Mouse (Mus musculus) kidney, embryonic 16.5 days (tissue): ENCODE data around the gene Cxcl17. TPM values are rescaled to one million over a fixed set of nuclear protein-coding genes. Genes with fewer than 3 reads are reported as not detected.
"Not testable (repeated sequence)": the region's sequence is repeated elsewhere in the genome, so short reads cannot be mapped to it uniquely, and the experiment has no call there.

Experiments used
- ATAC-seq: fragments of 200-750 bp; cut with Nextera tagmentation; 2 replicates; pipeline ENCODE4 v1.8.0; 2017; ENCODE audit warnings: moderate TSS enrichment; ENCODE audit not compliant: low FRiP score, low TSS enrichment
- H3K27ac ChIP-seq: fragments of 300-500 bp; sonication (generic); 2 replicates; pipeline ENCODE4 v1.5.1; 2014; ENCODE audit warnings: low read length
- H3K27me3 ChIP-seq: fragments of 300-500 bp; sonication (generic); 2 replicates; pipeline ENCODE4 v1.6.1; 2014; ENCODE audit warnings: low read length, control low read depth, mixed read lengths; ENCODE audit not compliant: insufficient read depth
- H3K36me3 ChIP-seq: fragments of 300-500 bp; sonication (generic); 2 replicates; pipeline ENCODE4 v1.6.1; 2014; ENCODE audit warnings: low read length, control low read depth, mixed read lengths; ENCODE audit not compliant: insufficient read depth
- H3K4me1 ChIP-seq: fragments of 300-500 bp; sonication (generic); 2 replicates; pipeline ENCODE4 v1.6.1; 2014; ENCODE audit warnings: low read length, control low read depth, mixed read lengths; ENCODE audit not compliant: insufficient read depth
- H3K4me2 ChIP-seq: fragments of 300-500 bp; sonication (generic); replicated peaks from 2 replicates; pipeline ENCODE4 v1.6.1; 2014; ENCODE audit warnings: low read depth, low read length
- H3K4me3 ChIP-seq: fragments of 300-500 bp; sonication (generic); 2 replicates; pipeline ENCODE4 v1.5.1; 2014; ENCODE audit warnings: mild to moderate bottlenecking, low read length
- H3K9ac ChIP-seq: fragments of 300-500 bp; sonication (generic); replicated peaks from 2 replicates; pipeline ENCODE4 v1.6.1; 2014; ENCODE audit warnings: low read length
- H3K9me3 ChIP-seq: fragments of 300-500 bp; sonication (generic); 2 replicates; pipeline ENCODE4 v1.6.1; 2016; ENCODE audit warnings: low read length, control low read depth
- WGBS: fragments of 180-500 bp; shearing (Covaris S2); extraction: QIAGEN DNeasy Blood & Tissue Kit; methylation state at CpG from one replicate; pipeline ENCODE4 v1.1.7; 2014; 5-methylcytosine and 5-hydroxymethylcytosine counted together
- polyA plus RNA-seq: library from polyadenylated mRNA; unstranded; fragments of >200 nt; fragmentation: Nextera tagmentation; extraction: Ambion mirVana; gene quantifications from 2 replicates; pipeline ENCODE4 v1.2.1, GENCODE M21; 2015

Cxcl17 gene
- 0.65 and 1.0 TPM in 2 replicates for polyA plus RNA-seq

DNA sequence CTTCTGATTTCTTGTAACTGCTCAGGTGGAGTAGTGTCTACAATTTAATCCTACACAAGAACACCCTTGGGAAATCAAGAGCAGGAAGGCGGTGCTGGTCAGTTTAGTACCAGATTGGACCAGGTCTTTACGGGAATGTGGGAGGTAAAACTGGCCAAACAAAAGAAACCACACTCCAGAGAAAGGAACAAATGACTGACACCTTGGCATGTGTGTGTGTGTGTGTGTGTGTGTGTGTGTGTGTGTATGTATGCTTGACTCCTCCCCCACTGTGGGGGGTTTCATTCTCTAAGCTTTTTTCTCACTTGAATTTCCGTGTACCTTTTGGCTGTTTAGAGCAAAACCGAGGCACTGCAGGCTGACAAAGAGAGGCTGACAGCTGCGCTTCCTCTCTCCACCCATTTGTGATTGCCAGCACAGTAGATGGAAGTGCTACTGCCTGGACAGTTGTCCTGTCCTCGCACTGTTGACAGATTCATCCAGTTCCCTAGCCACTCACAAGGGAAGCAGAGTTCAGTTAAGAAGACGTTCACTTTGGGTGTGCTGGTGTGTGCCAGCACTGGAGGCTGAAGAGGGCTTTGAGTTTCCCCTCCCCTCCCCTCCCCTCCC is at the start of gene Cxcl17:
Gene Cxcl17, minus strand, starts transcription at position 54 of the 609 bp plus-strand sequence.
- H3K9ac ChIP-seq = no peak within 1 kb of the TSS
- no peaks in the 10 kb centered on the region for H3K36me3 ChIP-seq
- H3K4me3 ChIP-seq = no peak within 1 kb of the TSS
- H3K27me3 ChIP-seq = no peaks in the 10 kb centered on the region
- no peak within 1 kb of the TSS for H3K27ac ChIP-seq
- ATAC-seq = no peak
- no peak within 1 kb of the TSS for H3K4me2 ChIP-seq
- no peaks in the 10 kb centered on the region for H3K9me3 ChIP-seq
- WGBS = 47% methylated on average over 7 of the region's 7 CpGs
- no peaks in the 10 kb centered on the region for H3K4me1 ChIP-seq

DNA sequence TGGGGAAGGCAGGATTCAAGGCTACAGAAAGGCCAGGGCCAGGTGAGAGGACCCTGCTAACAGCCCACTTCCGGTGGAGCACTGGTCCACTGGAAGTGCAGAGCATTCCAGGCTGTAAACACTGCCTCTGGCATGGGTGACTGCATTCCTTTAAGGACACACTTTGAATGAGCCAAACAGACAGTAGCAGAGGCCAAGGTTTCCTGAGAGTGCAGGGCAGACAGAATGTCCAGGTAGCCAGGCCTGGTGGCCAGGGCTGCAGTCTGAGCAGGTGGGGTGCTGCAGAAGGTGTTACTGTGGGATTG is 49.3 kb upstream of the Cxcl17 start:
- H3K9ac ChIP-seq, H3K27me3 ChIP-seq, H3K27ac ChIP-seq, H3K4me3 ChIP-seq, H3K36me3 ChIP-seq, H3K4me2 ChIP-seq, H3K4me1 ChIP-seq, H3K9me3 ChIP-seq: not testable (repeated sequence)
- 0 out of 2 replicates have a peak, but pooled peaks have one; percentile 19 for ATAC-seq
- no CpG with 5 or more reads among the region's 1 CpGs for WGBS

DNA sequence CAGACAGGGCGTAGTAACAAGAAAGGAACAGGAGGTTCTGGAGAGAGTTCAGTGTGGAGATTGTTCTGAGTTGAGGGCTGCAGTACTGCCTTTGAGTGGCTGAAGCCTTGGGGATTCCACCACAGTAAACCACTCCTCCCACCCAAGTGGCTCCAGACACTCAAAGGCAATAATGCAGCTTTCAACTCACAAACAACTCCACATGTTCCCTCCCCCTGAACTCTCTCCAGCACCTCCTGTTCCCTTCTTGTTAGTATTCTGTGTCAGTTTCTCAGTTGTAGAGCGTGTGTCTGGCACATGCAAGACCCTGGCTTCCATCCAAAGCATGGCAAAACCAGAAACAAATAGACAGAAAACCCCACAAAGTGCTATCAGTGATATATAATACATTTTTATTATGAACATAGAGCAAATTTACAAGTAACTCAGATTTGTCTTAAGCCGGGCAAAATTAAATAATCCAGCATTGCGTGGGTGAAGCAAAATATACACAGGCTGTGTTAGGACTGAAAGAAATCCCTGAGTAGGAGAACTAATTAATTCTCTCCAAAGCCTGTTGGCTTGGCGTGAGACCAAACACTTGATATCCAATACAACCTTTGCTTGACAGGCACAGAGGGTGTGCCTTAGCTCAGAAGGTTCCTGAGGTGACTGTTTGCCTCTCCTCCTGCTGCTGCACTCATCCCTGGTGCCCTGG is 48.8 kb upstream of the Cxcl17 start:
- H3K27me3 ChIP-seq, H3K27ac ChIP-seq, H3K4me1 ChIP-seq, ATAC-seq, H3K36me3 ChIP-seq, H3K9me3 ChIP-seq, H3K4me3 ChIP-seq, H3K4me2 ChIP-seq, H3K9ac ChIP-seq: not testable (repeated sequence)
- WGBS = 67% methylated on average over 4 of the region's 5 CpGs

DNA sequence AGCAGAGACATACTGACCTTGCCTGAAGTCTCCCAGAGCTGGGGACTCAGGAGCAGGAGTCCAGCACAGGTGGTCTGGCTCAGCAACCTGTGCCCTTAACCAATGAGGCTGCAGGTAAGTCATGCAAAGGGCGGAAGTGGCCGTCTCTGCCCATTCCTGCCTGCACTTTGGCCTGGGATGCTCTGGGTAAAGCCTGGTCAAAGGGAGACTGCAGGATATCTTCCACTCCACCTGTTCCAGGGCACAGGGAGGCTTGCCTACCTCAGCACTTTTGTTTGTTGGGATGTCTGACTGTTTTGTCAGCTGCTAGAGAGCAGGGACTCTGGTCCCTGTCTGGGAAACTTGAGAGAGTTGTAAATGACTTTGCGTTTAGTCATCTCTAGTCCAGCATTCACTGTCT is 39.4 kb upstream of the Cxcl17 start:
- Histone ChIP-seq H3K9me3 (no peaks in the 10 kb centered on the region), H3K4me3 (no peak overlapping the region), H3K36me3 (no peaks in the 10 kb centered on the region), H3K4me1 (peaks cover 8% of the 10 kb centered on the region; the same call in 1 of the 2 replicates), H3K4me2 (no peak overlapping the region), H3K27me3 (no peaks in the 10 kb centered on the region), H3K9ac (no peak overlapping the region), H3K27ac (no peak overlapping the region)
- no peak for ATAC-seq
- WGBS = 50% methylated on average over 3 of the region's 3 CpGs

DNA sequence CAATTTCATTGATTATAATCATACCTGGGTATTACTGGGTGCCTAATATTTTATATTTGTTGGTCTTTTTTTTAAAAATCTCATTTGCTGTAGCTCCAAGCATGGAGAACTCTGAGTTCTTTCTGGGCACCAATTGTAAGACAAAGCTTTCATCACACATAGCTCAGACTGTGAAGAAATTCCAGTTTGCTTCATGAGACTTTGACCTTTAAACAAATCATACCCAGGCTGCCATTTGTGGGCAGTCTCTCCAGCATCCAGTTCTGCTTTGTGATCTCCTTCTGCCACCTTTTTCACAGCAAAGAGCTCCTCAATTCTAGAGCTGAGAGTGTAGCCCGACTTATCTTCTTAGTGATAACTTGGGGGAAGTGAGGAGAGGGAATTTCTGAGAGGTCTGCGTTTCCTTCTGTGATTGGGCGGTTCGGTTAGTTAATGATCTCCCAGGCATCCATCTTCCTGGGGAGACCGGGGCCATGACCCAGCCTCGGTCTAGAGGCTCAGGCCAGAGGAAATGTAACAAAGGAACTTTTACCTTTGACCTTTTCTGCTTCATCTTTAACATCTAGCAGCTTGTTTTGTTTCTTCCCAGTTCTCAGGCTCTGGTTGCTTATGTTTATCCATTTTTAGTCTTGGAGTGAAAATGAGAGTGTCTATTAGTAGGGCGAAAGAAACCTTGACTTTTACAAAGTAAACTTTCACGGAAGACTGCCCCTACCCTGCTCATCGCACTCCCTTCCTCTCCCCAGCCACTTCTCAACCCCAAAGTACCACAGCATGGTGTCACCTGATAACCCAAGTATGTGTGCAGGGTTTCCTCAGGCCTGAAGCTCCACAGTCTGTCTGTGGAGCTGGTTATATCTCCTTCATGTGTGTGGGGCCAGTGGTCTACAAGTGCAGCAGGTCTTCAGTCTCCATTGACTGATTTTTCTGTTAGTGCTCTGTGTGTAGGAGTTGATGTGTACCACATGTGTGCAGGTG is 37.5 kb upstream of the Cxcl17 start:
- peaks cover 8% of the 10 kb centered on the region; the same call in 1 of the 2 replicates for H3K4me1 ChIP-seq
- H3K27ac ChIP-seq = peak overlapping the region; percentile 17
- H3K9ac ChIP-seq = no peak overlapping the region
- ATAC-seq = 0 out of 2 replicates have a peak, but pooled peaks have one; percentile 54
- no peak overlapping the region for H3K4me2 ChIP-seq
- H3K9me3 ChIP-seq = no peaks in the 10 kb centered on the region
- WGBS = 15% methylated on average over 9 of the region's 9 CpGs
- no peaks in the 10 kb centered on the region for H3K36me3 ChIP-seq
- H3K4me3 ChIP-seq = no peak overlapping the region
- H3K27me3 ChIP-seq = no peaks in the 10 kb centered on the region

DNA sequence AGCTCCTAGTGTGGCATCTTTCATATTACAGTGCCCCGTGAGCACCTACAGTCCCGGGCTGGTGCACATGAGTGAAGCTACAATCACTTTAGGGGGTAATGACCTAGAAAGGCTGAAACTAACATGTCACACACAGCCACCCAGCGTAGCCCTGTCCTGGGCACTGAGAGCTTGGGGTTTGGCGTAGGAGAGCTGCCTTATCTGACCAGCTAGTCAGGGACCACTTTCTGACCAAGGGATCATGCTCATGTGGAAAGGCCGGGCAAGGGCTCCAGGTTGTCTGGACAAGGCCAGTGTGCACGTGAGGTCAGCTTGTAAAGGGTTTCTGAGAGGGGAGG is 28.1 kb upstream of the Cxcl17 start:
- Histone ChIP-seq H3K4me2 (no peak overlapping the region), H3K9ac (no peak overlapping the region), H3K4me1 (peaks cover 17% of the 10 kb centered on the region), H3K9me3 (no peaks in the 10 kb centered on the region), H3K36me3 (no peaks in the 10 kb centered on the region), H3K27me3 (no peaks in the 10 kb centered on the region), H3K4me3 (no peak overlapping the region), H3K27ac (0 out of 2 replicates have a peak overlapping the region, but pooled peaks have one; percentile 17)
- peak; percentile 59 for ATAC-seq
- 41% methylated on average over 6 of the region's 6 CpGs for WGBS

DNA sequence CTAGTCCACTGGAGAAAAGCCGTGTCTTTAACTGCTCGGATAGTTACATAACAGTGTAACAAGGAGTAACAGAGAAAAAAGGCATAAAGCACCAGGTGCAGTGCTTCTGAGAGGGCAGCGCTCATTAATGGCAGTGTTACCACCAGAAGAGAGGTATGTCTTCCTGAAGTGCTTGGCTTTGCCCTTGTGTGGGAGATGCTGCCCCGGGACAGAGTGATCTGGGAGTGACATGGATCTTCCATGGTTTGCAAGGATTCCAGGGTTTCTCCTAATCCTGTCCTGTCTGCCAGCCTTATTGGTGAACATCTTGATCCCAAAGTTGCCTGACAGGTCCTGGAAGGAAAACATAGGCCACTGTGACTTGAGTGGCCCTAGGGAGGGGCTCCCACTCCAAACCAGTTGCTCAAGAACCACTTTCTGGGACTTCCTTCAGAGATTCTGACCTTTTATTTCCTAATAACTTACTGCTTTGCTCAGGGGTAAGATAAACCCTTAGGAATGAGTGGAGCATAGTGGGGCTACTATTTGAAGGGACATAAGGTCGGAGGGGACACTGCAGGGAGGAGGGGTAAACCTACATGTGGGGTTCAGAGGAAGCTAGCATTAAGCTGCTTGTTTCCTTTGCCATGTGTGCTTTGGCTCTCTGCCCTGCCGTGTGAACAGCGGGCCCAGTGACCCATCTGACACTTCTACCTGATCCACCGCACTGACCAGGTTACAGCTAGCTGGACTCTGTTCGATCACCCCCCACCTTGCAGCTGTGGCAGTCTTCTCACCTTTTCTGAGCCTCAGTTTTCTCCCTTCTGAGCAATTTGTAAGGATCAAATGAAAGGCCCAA is 27.5 kb upstream of the Cxcl17 start:
- Histone ChIP-seq H3K4me3 (no peak overlapping the region), H3K9me3 (no peaks in the 10 kb centered on the region), H3K4me2 (no peak overlapping the region), H3K27ac (no peak overlapping the region), H3K36me3 (no peaks in the 10 kb centered on the region), H3K4me1 (peaks cover 18% of the 10 kb centered on the region), H3K9ac (no peak overlapping the region), H3K27me3 (no peaks in the 10 kb centered on the region)
- 38% methylated on average over 9 of the region's 9 CpGs for WGBS
- ATAC-seq = no peak

DNA sequence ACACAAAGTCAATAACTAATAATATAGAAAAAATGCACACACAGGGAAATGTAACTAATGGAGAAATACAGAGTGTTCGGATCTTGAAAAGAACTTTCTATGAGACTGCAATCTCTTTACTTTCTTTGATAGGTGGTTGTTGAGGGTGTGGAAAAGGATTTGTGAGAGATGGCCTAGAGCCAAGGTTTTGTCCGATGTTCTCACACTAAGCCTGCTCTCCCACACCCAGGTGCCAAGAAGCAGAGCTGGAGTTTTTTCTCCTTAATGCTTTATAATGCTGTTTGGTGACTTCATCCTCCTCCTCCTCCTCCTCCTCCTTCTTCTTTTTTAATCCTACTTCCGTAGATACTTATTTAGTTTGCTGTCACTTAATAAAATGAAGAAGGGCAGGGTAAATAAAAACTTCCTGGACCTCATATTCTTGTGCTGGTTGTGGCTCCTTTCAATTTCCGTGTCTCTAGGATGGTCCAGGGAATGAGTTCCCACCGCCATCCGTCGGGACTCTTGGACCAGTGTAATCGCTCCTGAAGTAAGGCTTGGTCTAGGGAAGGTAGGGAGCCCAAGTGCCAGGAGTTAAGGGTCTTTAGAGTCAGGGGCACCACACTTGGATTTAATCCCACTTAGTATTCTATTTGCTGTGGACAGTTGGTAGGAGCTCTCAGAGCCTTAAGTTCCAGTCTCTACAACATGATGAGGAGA is 26.6 kb upstream of the Cxcl17 start:
- Histone ChIP-seq H3K9me3 (no peaks in the 10 kb centered on the region), H3K36me3 (no peaks in the 10 kb centered on the region), H3K9ac (no peak overlapping the region), H3K4me1 (peaks cover 18% of the 10 kb centered on the region), H3K27ac (no peak overlapping the region), H3K27me3 (no peaks in the 10 kb centered on the region), H3K4me2 (no peak overlapping the region), H3K4me3 (no peak overlapping the region)
- ATAC-seq = no peak
- 74% methylated on average over 8 of the region's 8 CpGs for WGBS

DNA sequence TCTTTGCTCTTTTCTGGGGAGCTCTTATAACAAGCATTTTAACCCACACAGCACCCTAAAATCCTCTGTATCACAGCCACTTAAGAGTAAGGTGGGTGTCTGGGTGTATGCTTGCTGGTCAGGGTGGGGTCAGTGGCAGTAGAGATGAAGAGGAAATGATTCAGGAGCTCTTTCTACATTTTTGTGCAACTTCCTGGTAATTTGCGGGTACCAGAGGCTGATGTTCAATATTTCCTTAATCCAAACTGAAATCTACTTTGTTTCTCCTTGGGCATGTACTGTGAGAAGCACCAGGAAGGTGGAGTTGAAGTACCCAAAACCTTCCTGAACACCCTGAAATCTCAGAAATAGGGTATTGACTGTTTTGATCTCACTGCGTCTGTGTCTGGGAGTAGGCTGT is 24.0 kb upstream of the Cxcl17 start:
- Histone ChIP-seq H3K9me3 (no peaks in the 10 kb centered on the region), H3K4me1 (peaks cover 28% of the 10 kb centered on the region), H3K27me3 (no peaks in the 10 kb centered on the region), H3K27ac (peak overlapping the region; percentile 20; the same call in 1 of the 2 replicates), H3K4me3 (no peak overlapping the region), H3K36me3 (no peaks in the 10 kb centered on the region), H3K4me2 (no peak overlapping the region), H3K9ac (no peak overlapping the region)
- ATAC-seq = no peak
- 81% methylated on average over 2 of the region's 2 CpGs for WGBS
